8 mouse cellular contexts compared by ENCODE assay signal in genomic region chr13:24762254-24762653, GRCm38 (mm10). TPM values are rescaled to one million over a fixed set of nuclear protein-coding genes. Genes with fewer than 3 reads are reported as not detected.
DNase-seq lines count a peak whose midpoint lies in the region; ATAC-seq and TF ChIP-seq lines count a peak whose summit lies in the region.

No protein-coding gene starts in this region.

- peak overlapping the region; percentile 91 for H3K27ac ChIP-seq in gastrocnemius, adult 2 months
- H3K27ac ChIP-seq in liver, embryonic 13.5 days, result peak overlapping the region; percentile 98

- no peak for ATAC-seq in liver, embryonic 13.5 days (ENCODE audit: low read depth)

- DNase-seq in gastrocnemius, adult 2 months, result no peak
- no peak for DNase-seq in gastrocnemius, adult 8-10 months (ENCODE audit: low spot score in 2 of 2)
- DNase-seq in thymus, postnatal 4 days, result peak; percentile 13
- DNase-seq in thymus, postnatal 10 days (ENCODE audit: low spot score in 2 of 2), result no peak
- DNase-seq in liver, embryonic 13.5 days, result no peak
- DNase-seq in urinary bladder, postnatal 4 days (ENCODE audit: low spot score in 2 of 2), result no peak
- DNase-seq in urinary bladder, postnatal 10 days (ENCODE audit: low spot score), result no peak
- no peak for DNase-seq in left cerebral cortex, adult 18-20 months (ENCODE audit: low spot score in 2 of 2)

- H3K9ac ChIP-seq in liver, embryonic 13.5 days, result peak overlapping the region; percentile 99

- H3K4me3 ChIP-seq in gastrocnemius, adult 2 months, result peak overlapping the region; percentile 95
- peak overlapping the region; percentile 96 for H3K4me3 ChIP-seq in liver, embryonic 13.5 days (replicated peaks)

- 20% methylated on average over 4 of the region's 4 CpGs for WGBS in liver, embryonic 13.5 days (ENCODE audit: insufficient replicate concordance)

- H3K4me2 ChIP-seq in liver, embryonic 13.5 days, result peak overlapping the region; percentile 82

- no peaks in the 10 kb centered on the region for H3K9me3 ChIP-seq in liver, embryonic 13.5 days (replicated peaks)

- peaks cover 46% of the 10 kb centered on the region for H3K4me1 ChIP-seq in liver, embryonic 13.5 days (replicated peaks)

- peaks cover 26% of the 10 kb centered on the region for H3K36me3 ChIP-seq in liver, embryonic 13.5 days

- intact Hi-C loops in gastrocnemius, adult 2 months (cut with DNase I), result no loop called here

- H3K27me3 ChIP-seq in liver, embryonic 13.5 days, result no peaks in the 10 kb centered on the region

- TF ChIP-seq CTCF in gastrocnemius, adult 2 months (IDR thresholded peaks at IDR 0.05), result no peak

RNA-seq across cellular contexts. Expression of gene Gmnn, which starts 0.5 kb away (rescaled TPM):
- total RNA-seq in gastrocnemius, adult 2 months (2021), result 1 to 10 TPM; 3.8 to 5.1 TPM
- total RNA-seq in gastrocnemius, adult 8-10 months (2022), result 1 to 10 TPM; 3.1 to 4.9 (median 4.0) TPM
- 154 and 171 TPM in 2 replicates for polyA plus RNA-seq in liver, embryonic 13.5 days (2015; fragmentation: Nextera tagmentation; extraction: Ambion mirVana)
- total RNA-seq in left cerebral cortex, adult 18-20 months (2021), result 1 to 10 TPM; 2.7 to 4.2 TPM

RNA-seq across cellular contexts. Expression of gene Armh2, which starts 21.2 kb away (rescaled TPM):
- total RNA-seq in gastrocnemius, adult 2 months (2021), result not detected
- total RNA-seq in gastrocnemius, adult 8-10 months (2022), result not detected
- not detected in 2 replicates for polyA plus RNA-seq in liver, embryonic 13.5 days (2015; fragmentation: Nextera tagmentation; extraction: Ambion mirVana)
- total RNA-seq in left cerebral cortex, adult 18-20 months (2021), result not detected

RNA-seq across cellular contexts. Expression of gene BC005537, which starts 39.2 kb away (rescaled TPM):
- 10 to 100 TPM; 47.1 to 52.2 TPM for total RNA-seq in gastrocnemius, adult 2 months (2021)
- total RNA-seq in gastrocnemius, adult 8-10 months (2022), result 10 to 100 TPM; 45.0 to 68.9 (median 57.9) TPM
- 9.5 and 9.6 TPM in 2 replicates for polyA plus RNA-seq in liver, embryonic 13.5 days (2015; fragmentation: Nextera tagmentation; extraction: Ambion mirVana)
- total RNA-seq in left cerebral cortex, adult 18-20 months (2021), result 100 to 1,000 TPM; 150 to 154 TPM
